ENCODE assay signal across 8 mouse cellular contexts in the genomic region with DNA sequence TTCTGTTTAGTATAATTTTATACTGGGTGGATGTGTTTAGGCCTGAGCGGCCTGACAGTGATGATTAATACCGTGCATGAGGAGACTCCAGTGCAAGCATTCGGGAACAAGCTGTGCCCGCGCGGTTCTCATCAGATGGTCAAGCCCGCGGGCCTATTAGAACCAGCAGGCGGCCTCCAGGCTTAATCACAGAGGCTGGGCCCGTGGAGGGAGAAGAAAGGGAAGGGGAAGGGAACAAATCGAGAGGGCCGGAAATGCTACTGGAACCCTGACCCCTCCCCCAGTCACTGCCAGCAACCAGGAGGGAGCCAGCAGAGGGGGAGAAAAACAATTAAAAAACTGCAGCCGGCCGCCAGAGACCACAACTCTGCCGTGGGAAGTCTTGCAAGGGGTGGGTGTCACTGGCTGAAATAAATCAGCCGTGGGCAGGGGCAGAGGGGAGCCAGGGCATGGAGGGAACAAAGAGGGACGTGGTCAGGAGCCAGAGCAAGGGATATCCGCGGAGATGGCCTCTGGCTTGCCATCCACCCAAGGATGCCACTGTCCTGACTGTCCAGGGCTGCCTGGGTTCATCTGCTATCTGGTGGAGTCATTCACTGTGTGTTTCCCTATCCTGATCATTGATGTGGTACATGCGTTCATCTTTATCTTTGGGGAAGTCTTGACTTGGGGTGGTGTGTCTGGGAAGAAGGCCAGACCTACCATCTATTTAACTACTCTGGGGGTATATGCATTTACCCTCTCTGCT. TPM values are rescaled to one million over a fixed set of nuclear protein-coding genes. Genes with fewer than 3 reads are reported as not detected.
A peak's percentile ranks its signal among the peaks of the same experiment; 100 is the strongest.
DNase-seq lines count a peak whose midpoint lies in the region; ATAC-seq lines count a peak whose summit lies in the region.

No protein-coding gene starts in this region.

- peak; percentile 43 for ATAC-seq in midbrain, embryonic 15.5 days (replicated peaks)

- WGBS in midbrain, embryonic 15.5 days = 7% methylated on average over 20 of the region's 20 CpGs

- no peak overlapping the region for H3K9ac ChIP-seq in midbrain, embryonic 15.5 days

- H3K9me3 ChIP-seq in midbrain, embryonic 15.5 days = no peaks in the 10 kb centered on the region

- H3K4me2 ChIP-seq in midbrain, embryonic 15.5 days = no peak overlapping the region

- no peaks in the 10 kb centered on the region for H3K36me3 ChIP-seq in midbrain, embryonic 15.5 days (replicated peaks)

- no peaks in the 10 kb centered on the region for H3K27me3 ChIP-seq in midbrain, embryonic 15.5 days (replicated peaks)

- peak overlapping the region; percentile 44; the same call in 1 of the 2 replicates for H3K27ac ChIP-seq in midbrain, embryonic 15.5 days

- H3K4me3 ChIP-seq in midbrain, embryonic 15.5 days = no peak overlapping the region

- peaks cover 31% of the 10 kb centered on the region for H3K4me1 ChIP-seq in midbrain, embryonic 15.5 days

- DNase-seq in cerebellum, adult 9-10 months = peak; percentile 4
- DNase-seq in cerebellum, adult 11-12 months = no peak
- peak; percentile 53 for DNase-seq in urinary bladder, postnatal 14 days (ENCODE audit: low spot score)
- no peak for DNase-seq in urinary bladder, postnatal 25 days (ENCODE audit: low spot score)
- peak; percentile 63 for DNase-seq in kidney, postnatal 14 days
- no peak for DNase-seq in gastrocnemius, postnatal 10 days
- DNase-seq in gastrocnemius, adult 18-20 months (ENCODE audit: low spot score) = no peak

RNA-seq across cellular contexts. Expression of gene B230104I21Rik, which starts 54.6 kb away (rescaled TPM):
- not detected in 2 replicates for polyA plus RNA-seq in midbrain, embryonic 15.5 days (2015; fragmentation: Nextera tagmentation; extraction: Ambion mirVana)
- not detected for total RNA-seq in gastrocnemius, postnatal 10 days (2021)
- total RNA-seq in gastrocnemius, adult 18-20 months (2021) = not detected

Comparison
In these comparisons a context has a peak if more than half of its experiments do, and no peak if none do; other contexts are left out.
1. DNase-seq: peak in cerebellum, adult 9-10 months (single experiment), urinary bladder, postnatal 14 days (single experiment) and kidney, postnatal 14 days (single experiment); none in cerebellum, adult 11-12 months (single experiment), urinary bladder, postnatal 25 days (single experiment), gastrocnemius, postnatal 10 days (single experiment) and gastrocnemius, adult 18-20 months (single experiment).